36 mouse cellular contexts compared by ENCODE assay signal in genomic region chrX:160690094-160690493, GRCm38 (mm10). TPM values are rescaled to one million over a fixed set of nuclear protein-coding genes. Genes with fewer than 3 reads are reported as not detected.
"Had no signal": no experiment of that assay in that cellular context is flagged by ENCODE, and none has a peak within 500 bp of the region (broad histone marks: within the 10 kb centered on the region; RNA-seq: fewer than 3 reads in every experiment).

No protein-coding gene starts in this region.

- H3K36me3 ChIP-seq: limb, embryonic 10.5 days; limb, embryonic 12.5 days; limb, embryonic 13.5 days; limb, embryonic 15.5 days; liver, embryonic 12.5 days; liver, embryonic 13.5 days; liver, embryonic 15.5 days; lung, embryonic 15.5 days; midbrain, embryonic 10.5 days; midbrain, embryonic 12.5 days; midbrain, embryonic 15.5 days; neural tube, embryonic 12.5 days had no signal

- ATAC-seq: liver, embryonic 12.5 days; liver, postnatal 0 days; lung, postnatal 0 days; midbrain, embryonic 15.5 days; midbrain, embryonic 16.5 days had no signal

- H3K4me1 ChIP-seq: limb, embryonic 10.5 days; limb, embryonic 12.5 days; limb, embryonic 13.5 days; limb, embryonic 15.5 days; liver, embryonic 12.5 days; liver, embryonic 13.5 days; liver, embryonic 15.5 days; lung, embryonic 15.5 days; megakaryocyte, embryonic 14.5 days; midbrain, embryonic 10.5 days; midbrain, embryonic 12.5 days; midbrain, embryonic 15.5 days; neural tube, embryonic 12.5 days had no signal

- H3K27ac ChIP-seq: limb, embryonic 10.5 days; limb, embryonic 12.5 days; limb, embryonic 13.5 days; limb, embryonic 15.5 days; liver, embryonic 12.5 days; liver, embryonic 13.5 days; liver, embryonic 14.5 days; liver, embryonic 15.5 days; lung, embryonic 15.5 days; macrophage; midbrain, embryonic 10.5 days; midbrain, embryonic 12.5 days; midbrain, embryonic 15.5 days; neural tube, embryonic 12.5 days had no signal

- DNase-seq: left cerebral cortex, postnatal 4 days; liver; liver, embryonic 13.5 days; liver, postnatal 0 days; lung, adult 18-20 months; lung, adult 2 months; lung, embryonic 14.5 days; lung, postnatal 10 days; lung, postnatal 14 days; lung, postnatal 36 days; lung, postnatal 4 days; midbrain, embryonic 14.5 days had no signal

- H3K9ac ChIP-seq: limb, embryonic 12.5 days; limb, embryonic 13.5 days; limb, embryonic 15.5 days; liver, embryonic 12.5 days; liver, embryonic 13.5 days; liver, embryonic 14.5 days; liver, embryonic 15.5 days; liver, postnatal 0 days; lung, embryonic 14.5 days; lung, embryonic 15.5 days; midbrain, embryonic 12.5 days; midbrain, embryonic 15.5 days; neural tube, embryonic 12.5 days had no signal

- H3K9me3 ChIP-seq: limb, embryonic 10.5 days; limb, embryonic 12.5 days; limb, embryonic 13.5 days; limb, embryonic 15.5 days; liver, embryonic 12.5 days; liver, embryonic 13.5 days; liver, embryonic 15.5 days; lung, embryonic 15.5 days; megakaryocyte, embryonic 14.5 days; midbrain, embryonic 10.5 days; midbrain, embryonic 12.5 days; midbrain, embryonic 15.5 days; neural tube, embryonic 12.5 days had no signal

- H3K4me3 ChIP-seq: limb, embryonic 10.5 days; limb, embryonic 12.5 days; limb, embryonic 13.5 days; limb, embryonic 15.5 days; liver, embryonic 12.5 days; liver, embryonic 13.5 days; liver, embryonic 15.5 days; lung, embryonic 15.5 days; megakaryocyte, embryonic 14.5 days; midbrain, embryonic 10.5 days; midbrain, embryonic 12.5 days; midbrain, embryonic 15.5 days; myocyte; neural tube, embryonic 12.5 days had no signal

- H3K27me3 ChIP-seq: limb, embryonic 15.5 days; liver, embryonic 13.5 days; liver, embryonic 15.5 days; lung, embryonic 15.5 days; neural tube, embryonic 12.5 days had no signal

- H3K4me2 ChIP-seq: limb, embryonic 12.5 days; limb, embryonic 13.5 days; limb, embryonic 15.5 days; liver, embryonic 11.5 days; liver, embryonic 12.5 days; liver, embryonic 13.5 days; liver, embryonic 15.5 days; lung, embryonic 14.5 days; lung, embryonic 15.5 days; midbrain, embryonic 11.5 days; midbrain, embryonic 12.5 days; midbrain, embryonic 15.5 days; neural tube, embryonic 12.5 days had no signal

RNA-seq across cellular contexts. Expression of gene Ppef1, which starts 45.5 kb away (rescaled TPM):
- total RNA-seq: liver, adult 2 months; megakaryocyte progenitor cell, adult 5-6 weeks; megakaryocyte-erythroid progenitor cell, adult 5-6 weeks; monocyte, adult 5-6 weeks had no signal
- polyA plus RNA-seq: limb, embryonic 10.5 days; liver, adult 2 months; liver, embryonic 11.5 days; liver, embryonic 14.5 days; liver, embryonic 15.5 days; liver, embryonic 16.5 days; liver, postnatal 0 days; lung, adult 2 months; lung, embryonic 14.5 days; macrophage; midbrain, embryonic 12.5 days had no signal
